Mouse (Mus musculus): Measurements from ENCODE around the gene Fbxl17. TPM values are rescaled to one million over a fixed set of nuclear protein-coding genes. Genes with fewer than 3 reads are reported as not detected.

Gene Fbxl17
- polyA plus RNA-seq, 1 experiment, result 4.1 TPM

- Histone ChIP-seq H3K4me1 (ENCODE audit: control insufficient read depth, insufficient read depth, low read length) (no peaks in the 10 kb centered on the region), H3K4me3 (ENCODE audit: control insufficient read depth, low read depth, low read length) (no peak overlapping the region), H3K36me3 (ENCODE audit: control insufficient read depth, insufficient read depth, low read length) (no peaks in the 10 kb centered on the region), H3K27ac (ENCODE audit: control insufficient read depth, insufficient read depth, low read depth, low read length) (no peak overlapping the region), H3K27me3 (ENCODE audit: control insufficient read depth, insufficient read depth, low read length) (no peaks in the 10 kb centered on the region)
- TF ChIP-seq CTCF (IDR thresholded peaks at IDR 0.05; ENCODE audit: control insufficient read depth, insufficient read depth, insufficient replicate concordance, low read depth, low read length), result no peak
- TF ChIP-seq POLR2A (IDR thresholded peaks at IDR 0.05; ENCODE audit: control insufficient read depth, low read depth, low read length), result no peak
These were observed 294.5 kb downstream of the Fbxl17 start for GRCm38 (mm10) chr17:63205316-63205715.

GRCm38 (mm10) chr17:63203582-63204190 is 296.1 kb downstream of the Fbxl17 start:
- Histone ChIP-seq H3K27ac (ENCODE audit: control insufficient read depth, insufficient read depth, low read depth, low read length) (no peak overlapping the region), H3K4me3 (ENCODE audit: control insufficient read depth, low read depth, low read length) (no peak overlapping the region), H3K36me3 (ENCODE audit: control insufficient read depth, insufficient read depth, low read length) (no peaks in the 10 kb centered on the region), H3K27me3 (ENCODE audit: control insufficient read depth, insufficient read depth, low read length) (no peaks in the 10 kb centered on the region), H3K4me1 (ENCODE audit: control insufficient read depth, insufficient read depth, low read length) (no peaks in the 10 kb centered on the region)
- TF ChIP-seq CTCF (IDR thresholded peaks at IDR 0.05; ENCODE audit: control insufficient read depth, insufficient read depth, insufficient replicate concordance, low read depth, low read length), result no peak
- no peak for TF ChIP-seq POLR2A (IDR thresholded peaks at IDR 0.05; ENCODE audit: control insufficient read depth, low read depth, low read length)

GRCm38 (mm10) chr17:63198703-63199102 is 301.1 kb downstream of the Fbxl17 start:
- no peak overlapping the region for H3K27ac ChIP-seq (ENCODE audit: control insufficient read depth, insufficient read depth, low read depth, low read length)
- no peaks in the 10 kb centered on the region for H3K36me3 ChIP-seq (ENCODE audit: control insufficient read depth, insufficient read depth, low read length)
- H3K4me1 ChIP-seq (ENCODE audit: control insufficient read depth, insufficient read depth, low read length), result no peaks in the 10 kb centered on the region
- H3K27me3 ChIP-seq (ENCODE audit: control insufficient read depth, insufficient read depth, low read length), result no peaks in the 10 kb centered on the region
- TF ChIP-seq POLR2A (IDR thresholded peaks at IDR 0.05; ENCODE audit: control insufficient read depth, low read depth, low read length) (no peak), CTCF (IDR thresholded peaks at IDR 0.05; ENCODE audit: control insufficient read depth, insufficient read depth, insufficient replicate concordance, low read depth, low read length) (no peak)
- no peak overlapping the region for H3K4me3 ChIP-seq (ENCODE audit: control insufficient read depth, low read depth, low read length)

- Histone ChIP-seq H3K4me1 (ENCODE audit: control insufficient read depth, insufficient read depth, low read length) (no peaks in the 10 kb centered on the region), H3K4me3 (ENCODE audit: control insufficient read depth, low read depth, low read length) (no peak overlapping the region), H3K36me3 (ENCODE audit: control insufficient read depth, insufficient read depth, low read length) (no peaks in the 10 kb centered on the region), H3K27ac (ENCODE audit: control insufficient read depth, insufficient read depth, low read depth, low read length) (no peak overlapping the region), H3K27me3 (ENCODE audit: control insufficient read depth, insufficient read depth, low read length) (no peaks in the 10 kb centered on the region)
- TF ChIP-seq POLR2A (IDR thresholded peaks at IDR 0.05; ENCODE audit: control insufficient read depth, low read depth, low read length), result no peak
- no peak for TF ChIP-seq CTCF (IDR thresholded peaks at IDR 0.05; ENCODE audit: control insufficient read depth, insufficient read depth, insufficient replicate concordance, low read depth, low read length)
These were observed 304.3 kb downstream of the Fbxl17 start for GRCm38 (mm10) chr17:63195496-63195895.

- Histone ChIP-seq H3K27me3 (ENCODE audit: control insufficient read depth, insufficient read depth, low read length) (no peaks in the 10 kb centered on the region), H3K27ac (ENCODE audit: control insufficient read depth, insufficient read depth, low read depth, low read length) (no peak overlapping the region), H3K36me3 (ENCODE audit: control insufficient read depth, insufficient read depth, low read length) (no peaks in the 10 kb centered on the region), H3K4me1 (ENCODE audit: control insufficient read depth, insufficient read depth, low read length) (no peaks in the 10 kb centered on the region), H3K4me3 (ENCODE audit: control insufficient read depth, low read depth, low read length) (no peak overlapping the region)
- TF ChIP-seq CTCF (IDR thresholded peaks at IDR 0.05; ENCODE audit: control insufficient read depth, insufficient read depth, insufficient replicate concordance, low read depth, low read length), result no peak
- TF ChIP-seq POLR2A (IDR thresholded peaks at IDR 0.05; ENCODE audit: control insufficient read depth, low read depth, low read length), result no peak
These were observed 306.6 kb downstream of the Fbxl17 start for GRCm38 (mm10) chr17:63193196-63193595.

GRCm38 (mm10) chr17:63191345-63191744 is 308.5 kb downstream of the Fbxl17 start:
- Histone ChIP-seq H3K27ac (ENCODE audit: control insufficient read depth, insufficient read depth, low read depth, low read length) (no peak overlapping the region), H3K27me3 (ENCODE audit: control insufficient read depth, insufficient read depth, low read length) (no peaks in the 10 kb centered on the region), H3K4me3 (ENCODE audit: control insufficient read depth, low read depth, low read length) (no peak overlapping the region), H3K4me1 (ENCODE audit: control insufficient read depth, insufficient read depth, low read length) (no peaks in the 10 kb centered on the region), H3K36me3 (ENCODE audit: control insufficient read depth, insufficient read depth, low read length) (no peaks in the 10 kb centered on the region)
- TF ChIP-seq CTCF (IDR thresholded peaks at IDR 0.05; ENCODE audit: control insufficient read depth, insufficient read depth, insufficient replicate concordance, low read depth, low read length), result no peak
- no peak for TF ChIP-seq POLR2A (IDR thresholded peaks at IDR 0.05; ENCODE audit: control insufficient read depth, low read depth, low read length)

GRCm38 (mm10) chr17:63189274-63189673 is 310.5 kb downstream of the Fbxl17 start:
- TF ChIP-seq POLR2A (IDR thresholded peaks at IDR 0.05; ENCODE audit: control insufficient read depth, low read depth, low read length) (no peak), CTCF (IDR thresholded peaks at IDR 0.05; ENCODE audit: control insufficient read depth, insufficient read depth, insufficient replicate concordance, low read depth, low read length) (no peak)
- Histone ChIP-seq H3K27ac (ENCODE audit: control insufficient read depth, insufficient read depth, low read depth, low read length) (no peak overlapping the region), H3K4me1 (ENCODE audit: control insufficient read depth, insufficient read depth, low read length) (no peaks in the 10 kb centered on the region), H3K4me3 (ENCODE audit: control insufficient read depth, low read depth, low read length) (no peak overlapping the region), H3K36me3 (ENCODE audit: control insufficient read depth, insufficient read depth, low read length) (no peaks in the 10 kb centered on the region), H3K27me3 (ENCODE audit: control insufficient read depth, insufficient read depth, low read length) (no peaks in the 10 kb centered on the region)
